Mouse (Mus musculus): Measurements from ENCODE around the gene Rin3.

- TF ChIP-seq EP300 (optimal IDR thresholded peaks at IDR 0.05) = no peak
- TF ChIP-seq CTCF (IDR thresholded peaks at IDR 0.05; ENCODE audit: low read depth) = no peak
These were observed 16.4 kb downstream of the Rin3 start for GRCm38 (mm10) chr12:102299209-102299608.
